Mouse (Mus musculus) spleen, adult 2 months (tissue): ENCODE results near the gene Rras2.

ENCODE experiments used
- CTCF ChIP-seq: fragments of 200-500 bp; IDR thresholded peaks from 2 replicates; pipeline ENCODE4 v1.5.1; 2011; ENCODE audit warnings: mild to moderate bottlenecking, inconsistent platforms; ENCODE audit not compliant: insufficient read depth, insufficient read length, insufficient replicate concordance; ENCODE audit errors: extremely low read depth
- POLR2A ChIP-seq: fragments of 200-500 bp; IDR thresholded peaks from 2 replicates; pipeline ENCODE4 v1.6.1; 2011; ENCODE audit warnings: low read depth, low read length, inconsistent platforms

DNA sequence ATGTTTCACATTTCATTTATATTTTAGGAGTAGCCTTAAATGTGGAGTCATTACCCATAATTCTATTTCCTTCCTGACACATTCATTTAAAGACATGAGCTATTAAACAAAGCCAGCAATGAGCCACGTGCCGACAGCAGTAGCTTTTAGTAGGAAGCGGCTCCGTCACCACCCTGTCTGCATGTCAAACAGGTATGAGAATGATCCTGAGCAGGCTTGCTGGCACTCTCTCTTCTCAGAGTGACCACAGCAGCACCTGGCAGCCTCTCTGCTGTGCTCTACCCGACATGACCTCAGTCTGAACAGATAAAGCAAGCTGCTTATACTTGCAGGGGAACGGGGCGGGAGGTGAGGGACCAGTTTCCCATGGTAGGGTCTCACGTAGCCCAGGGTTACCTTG is 54.0 kb downstream of the Rras2 start:
- TF ChIP-seq CTCF = no peak
- TF ChIP-seq POLR2A = no peak
